Mouse (Mus musculus): Measurements from ENCODE around the gene Smarcd1. TPM values are rescaled to one million over a fixed set of nuclear protein-coding genes. Genes with fewer than 3 reads are reported as not detected.

The Smarcd1 gene
- polyA plus RNA-seq, 1 experiment from 2014 or later, result 111 TPM

- H3K4me3 ChIP-seq (replicated peaks; ENCODE audit: low read length), result no peak overlapping the region
- H3K4me2 ChIP-seq (ENCODE audit: low read length), result no peak overlapping the region
- no peak overlapping the region for H3K9ac ChIP-seq (replicated peaks; ENCODE audit: low read depth, low read length)
- H3K4me1 ChIP-seq (replicated peaks; ENCODE audit: control insufficient read depth, insufficient read depth, low read length), result no peaks in the 10 kb centered on the region
- H3K9me3 ChIP-seq (ENCODE audit: control insufficient read depth, low read length), result no peaks in the 10 kb centered on the region
- H3K27ac ChIP-seq (ENCODE audit: low read length), result no peak overlapping the region
- peaks cover 24% of the 10 kb centered on the region for H3K36me3 ChIP-seq (ENCODE audit: control insufficient read depth, insufficient read depth)
- ATAC-seq, result no peak
- WGBS, result 98% methylated on average over 2 of the region's 2 CpGs
- no peaks in the 10 kb centered on the region for H3K27me3 ChIP-seq (replicated peaks; ENCODE audit: control insufficient read depth, insufficient read depth, low read length)
Measured at GRCm38 (mm10) chr15:99735631-99736030, 33.7 kb downstream of the Smarcd1 start.

DNA sequence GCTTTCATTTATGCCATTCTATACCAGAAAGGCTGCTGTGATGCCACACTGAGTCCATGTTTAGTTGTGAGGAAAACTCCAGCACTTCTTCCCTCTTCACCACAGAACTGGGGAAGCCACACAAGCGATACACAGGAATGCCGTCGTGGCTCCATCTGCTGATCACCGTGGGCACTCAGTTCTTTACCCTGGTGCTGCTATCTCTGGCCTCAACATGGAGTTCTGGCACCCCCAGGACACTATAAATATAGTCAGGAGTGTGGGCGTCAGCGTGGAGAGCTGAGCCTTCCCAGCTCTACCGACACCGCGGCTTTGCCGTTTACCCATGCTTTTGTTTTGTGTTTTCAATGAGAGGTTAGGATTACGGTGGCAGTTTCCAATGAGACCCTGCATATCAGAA lies 34.7 kb downstream of the Smarcd1 start:
- Histone ChIP-seq H3K9me3 (ENCODE audit: control insufficient read depth, low read length) (no peaks in the 10 kb centered on the region), H3K9ac (replicated peaks; ENCODE audit: low read depth, low read length) (no peak overlapping the region), H3K36me3 (ENCODE audit: control insufficient read depth, insufficient read depth) (peaks cover 27% of the 10 kb centered on the region), H3K4me3 (replicated peaks; ENCODE audit: low read length) (no peak overlapping the region), H3K4me1 (replicated peaks; ENCODE audit: control insufficient read depth, insufficient read depth, low read length) (no peaks in the 10 kb centered on the region), H3K27ac (ENCODE audit: low read length) (no peak overlapping the region), H3K27me3 (replicated peaks; ENCODE audit: control insufficient read depth, insufficient read depth, low read length) (no peaks in the 10 kb centered on the region), H3K4me2 (ENCODE audit: low read length) (no peak overlapping the region)
- no peak for ATAC-seq
- WGBS, result 88% methylated on average over 11 of the region's 11 CpGs

DNA sequence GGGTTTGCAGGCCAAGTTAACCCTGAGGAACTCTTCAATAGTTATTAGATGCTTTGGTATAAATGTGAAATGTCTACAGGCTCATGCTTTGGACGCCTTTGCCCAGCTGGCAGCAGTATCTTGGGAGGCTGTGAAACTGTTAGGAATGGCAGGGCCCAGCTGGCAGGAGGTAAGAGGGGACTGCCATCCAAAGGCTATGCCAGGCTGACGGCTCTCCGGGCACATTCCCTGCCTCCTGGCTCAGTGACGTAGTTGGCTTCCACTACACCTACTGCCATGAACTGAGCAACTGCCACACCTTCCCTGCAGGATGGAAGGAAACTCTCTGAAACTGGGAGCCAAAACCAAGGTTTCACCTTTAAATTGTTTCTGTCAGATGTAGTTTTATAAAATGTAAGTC lies 38.3 kb downstream of the Smarcd1 start:
- Histone ChIP-seq H3K27me3 (replicated peaks; ENCODE audit: control insufficient read depth, insufficient read depth, low read length) (no peaks in the 10 kb centered on the region), H3K9me3 (ENCODE audit: control insufficient read depth, low read length) (no peaks in the 10 kb centered on the region), H3K4me3 (replicated peaks; ENCODE audit: low read length) (no peak overlapping the region), H3K36me3 (ENCODE audit: control insufficient read depth, insufficient read depth) (peaks cover 26% of the 10 kb centered on the region), H3K4me1 (replicated peaks; ENCODE audit: control insufficient read depth, insufficient read depth, low read length) (no peaks in the 10 kb centered on the region), H3K4me2 (ENCODE audit: low read length) (no peak overlapping the region), H3K9ac (replicated peaks; ENCODE audit: low read depth, low read length) (no peak overlapping the region), H3K27ac (ENCODE audit: low read length) (no peak overlapping the region)
- ATAC-seq, result no peak
- WGBS, result 84% methylated on average over 4 of the region's 4 CpGs

DNA sequence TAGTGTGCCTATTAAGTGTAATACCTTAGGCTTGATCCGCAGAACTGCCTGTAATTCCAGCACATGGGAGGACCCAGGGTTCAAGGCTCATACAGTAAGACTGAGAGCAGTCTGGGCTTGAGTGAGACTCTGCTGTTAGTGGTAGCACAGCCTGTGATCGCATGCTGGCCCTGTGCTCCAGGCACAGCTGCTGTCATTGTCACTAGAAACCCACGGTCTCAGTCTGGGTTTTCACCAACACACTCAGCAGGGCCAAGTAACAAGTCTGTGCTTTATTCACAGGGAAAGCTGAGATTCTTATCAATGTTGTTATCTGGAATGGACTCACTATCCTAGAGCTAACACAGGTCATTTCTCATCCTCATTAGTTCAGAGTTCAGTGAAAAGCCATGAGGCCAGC lies 52.3 kb downstream of the Smarcd1 start:
- 69% methylated on average over 3 of the region's 3 CpGs for WGBS
- H3K4me3 ChIP-seq (replicated peaks; ENCODE audit: low read length), result no peak overlapping the region
- no peaks in the 10 kb centered on the region for H3K36me3 ChIP-seq (ENCODE audit: control insufficient read depth, insufficient read depth)
- no peak overlapping the region for H3K9ac ChIP-seq (replicated peaks; ENCODE audit: low read depth, low read length)
- H3K9me3 ChIP-seq (ENCODE audit: control insufficient read depth, low read length), result no peaks in the 10 kb centered on the region
- H3K4me2 ChIP-seq (ENCODE audit: low read length), result no peak overlapping the region
- H3K27me3 ChIP-seq (replicated peaks; ENCODE audit: control insufficient read depth, insufficient read depth, low read length), result no peaks in the 10 kb centered on the region
- H3K27ac ChIP-seq (ENCODE audit: low read length), result no peak overlapping the region
- H3K4me1 ChIP-seq (replicated peaks; ENCODE audit: control insufficient read depth, insufficient read depth, low read length), result 0 out of 2 replicates have a peak, but pooled peaks cover 3% of the 10 kb centered on the region
- ATAC-seq, result no peak

Other genes with a start within 250 kb of the Smarcd1 start
- 12.5 and 12.7 TPM in 2 replicates for gene Nckap5l, start 244.4 kb upstream of the Smarcd1 start, polyA plus RNA-seq (2015; fragmentation: Nextera tagmentation; extraction: Ambion mirVana)
- gene Bcdin3d, start 227.4 kb upstream of the Smarcd1 start, polyA plus RNA-seq (2015; fragmentation: Nextera tagmentation; extraction: Ambion mirVana), result 23.5 and 24.4 TPM in 2 replicates
- gene Faim2, start 174.0 kb upstream of the Smarcd1 start, polyA plus RNA-seq (2015; fragmentation: Nextera tagmentation; extraction: Ambion mirVana), result 20.8 and 29.8 TPM in 2 replicates
- 0.17 TPM in 1 of 2 replicates, not detected in the other for gene Aqp2, start 123.1 kb upstream of the Smarcd1 start, polyA plus RNA-seq (2015; fragmentation: Nextera tagmentation; extraction: Ambion mirVana)
- 0.40 and 0.86 TPM in 2 replicates for gene Aqp5, start 111.3 kb upstream of the Smarcd1 start, polyA plus RNA-seq (2015; fragmentation: Nextera tagmentation; extraction: Ambion mirVana)
- not detected in 2 replicates for gene Aqp6, start 100.7 kb upstream of the Smarcd1 start, polyA plus RNA-seq (2015; fragmentation: Nextera tagmentation; extraction: Ambion mirVana)
- gene Racgap1, start 50.5 kb upstream of the Smarcd1 start, polyA plus RNA-seq (2015; fragmentation: Nextera tagmentation; extraction: Ambion mirVana), result 94.4 and 113 TPM in 2 replicates
- 26.2 and 37.4 TPM in 2 replicates for gene Asic1, start 31.8 kb upstream of the Smarcd1 start, polyA plus RNA-seq (2015; fragmentation: Nextera tagmentation; extraction: Ambion mirVana)
- not detected in 2 replicates for gene Gm17349, start 3.4 kb downstream of the Smarcd1 start, polyA plus RNA-seq (2015; fragmentation: Nextera tagmentation; extraction: Ambion mirVana)
- gene Gpd1, start 15.4 kb downstream of the Smarcd1 start, polyA plus RNA-seq (2015; fragmentation: Nextera tagmentation; extraction: Ambion mirVana), result 2.4 and 2.9 TPM in 2 replicates
- gene Cox14, start 23.5 kb downstream of the Smarcd1 start, polyA plus RNA-seq (2015; fragmentation: Nextera tagmentation; extraction: Ambion mirVana), result 151 and 164 TPM in 2 replicates
- gene Cers5, start 70.8 kb downstream of the Smarcd1 start, polyA plus RNA-seq (2015; fragmentation: Nextera tagmentation; extraction: Ambion mirVana), result 74.7 and 77.9 TPM in 2 replicates
- gene Lima1, start 173.3 kb downstream of the Smarcd1 start, polyA plus RNA-seq (2015; fragmentation: Nextera tagmentation; extraction: Ambion mirVana), result 38.0 and 43.5 TPM in 2 replicates

All from forebrain, embryonic 16.5 days (tissue).